Mouse (Mus musculus): ENCODE data around the gene S100a4.

DNA sequence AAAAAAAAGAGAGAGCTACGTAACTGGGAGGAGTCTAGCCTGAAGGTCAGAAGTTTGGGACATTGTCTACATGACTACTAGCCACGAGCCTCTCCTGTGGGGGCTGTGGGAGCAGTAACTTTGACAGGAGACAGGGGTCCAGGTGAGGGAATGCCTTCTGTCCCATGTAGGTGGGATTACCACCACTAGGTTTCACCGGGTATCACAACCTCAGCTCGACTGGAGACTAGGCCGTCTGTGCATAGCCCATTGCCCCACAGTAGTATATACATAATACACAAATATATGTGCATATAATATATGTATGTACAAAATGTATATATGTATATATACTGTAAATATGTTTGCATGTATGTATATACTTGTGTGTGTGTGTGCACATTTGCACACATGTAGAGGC lies 22.4 kb upstream of the S100a4 start:
- TF ChIP-seq POLR2A (IDR thresholded peaks at IDR 0.05; ENCODE audit: control insufficient read depth, low read depth, low read length) (no peak), CTCF (IDR thresholded peaks at IDR 0.05; ENCODE audit: control insufficient read depth, insufficient read depth, insufficient replicate concordance, low read depth, low read length) (no peak)

Measured in testis, adult 2 months (tissue).